Mouse (Mus musculus) layer of hippocampus, adult 11-12 months (tissue): ENCODE measurements around the gene Neil1.

Experiments
- DNase-seq: peaks from one replicate; pipeline ENCODE4 v3.0.0; 2022; ENCODE audit warnings: low spot score

Gene Neil1

GRCm38 (mm10) chr9:57148144-57148878, at the start of gene Neil1:
Gene Neil1, minus strand, starts transcription at chr9:57148305.
- DNase-seq: peak; percentile 94

DNA sequence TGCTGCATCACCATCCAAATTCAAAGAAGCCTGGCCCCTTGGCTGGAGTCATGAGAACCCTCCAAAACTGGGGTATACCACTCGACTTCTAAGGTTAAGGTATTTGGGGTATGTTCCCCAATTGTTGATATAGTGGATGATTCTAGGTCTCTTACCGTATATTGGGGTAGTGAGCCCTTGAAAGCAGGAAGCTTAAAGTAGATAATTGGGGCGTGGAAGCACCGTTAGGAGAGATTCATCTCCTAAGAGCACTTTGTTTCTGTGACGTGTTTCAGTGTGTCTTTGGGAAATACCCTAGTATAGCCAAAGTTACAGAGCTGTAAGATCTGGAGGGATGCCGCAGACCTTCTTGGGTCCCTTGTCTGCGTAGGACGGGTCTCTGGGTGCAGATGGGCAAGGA, 49.3 kb upstream of the Neil1 start:
- no peak for DNase-seq

GRCm38 (mm10) chr9:57196708-57197107, 48.6 kb upstream of the Neil1 start:
- DNase-seq: no peak

GRCm38 (mm10) chr9:57168411-57168810, 20.3 kb upstream of the Neil1 start:
- DNase-seq: no peak

GRCm38 (mm10) chr9:57166173-57166572, 18.1 kb upstream of the Neil1 start:
- no peak for DNase-seq

DNA sequence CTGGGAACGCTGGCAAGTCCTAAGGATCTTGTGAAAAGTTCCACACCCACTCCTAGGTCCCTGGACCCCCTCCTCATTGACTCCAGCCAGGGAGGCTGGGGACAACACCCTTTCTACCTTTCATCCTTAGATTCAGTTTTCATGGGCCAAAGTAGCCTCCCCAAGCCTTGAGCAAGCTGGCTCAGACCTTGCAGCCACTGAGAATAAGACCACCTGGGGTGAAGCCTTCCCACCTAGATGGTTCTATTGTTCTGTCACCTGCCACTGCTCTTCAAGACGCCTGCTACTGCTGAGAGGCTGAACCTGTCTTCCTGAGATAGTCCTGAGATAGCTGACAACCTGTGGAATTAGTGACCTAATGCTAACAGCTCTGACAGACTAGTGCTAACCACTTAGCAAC, 15.0 kb upstream of the Neil1 start:
- no peak for DNase-seq

GRCm38 (mm10) chr9:57162496-57162895, 14.4 kb upstream of the Neil1 start:
- no peak for DNase-seq

GRCm38 (mm10) chr9:57158506-57158905, 10.4 kb upstream of the Neil1 start:
- no peak for DNase-seq

- DNase-seq: peak; percentile 97
These were observed 9.9 kb upstream of the Neil1 start, which contains the start of gene Commd4 for GRCm38 (mm10) chr9:57158013-57158470. Gene Commd4, minus strand, starts transcription at chr9:57158331.

DNA sequence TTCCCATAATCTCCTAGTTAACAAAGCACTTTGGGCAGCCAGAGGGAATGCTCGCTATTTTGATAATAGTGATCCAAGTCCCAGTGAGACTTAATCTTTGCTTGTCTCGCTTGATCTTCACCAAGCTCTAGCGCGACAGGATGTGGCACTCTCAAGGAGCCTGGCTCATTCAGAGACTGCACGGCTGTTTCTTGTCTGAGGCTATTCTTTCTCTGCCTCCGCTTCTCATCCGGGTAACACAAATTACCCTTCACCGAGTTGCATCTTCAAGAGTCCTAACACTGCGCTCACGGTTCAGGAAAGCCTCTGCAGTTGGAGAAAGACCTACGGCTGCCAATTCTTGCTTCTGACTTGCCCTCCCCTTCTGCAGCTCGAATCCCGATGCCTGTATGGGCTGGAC, 9.4 kb upstream of the Neil1 start:
- no peak for DNase-seq

DNA sequence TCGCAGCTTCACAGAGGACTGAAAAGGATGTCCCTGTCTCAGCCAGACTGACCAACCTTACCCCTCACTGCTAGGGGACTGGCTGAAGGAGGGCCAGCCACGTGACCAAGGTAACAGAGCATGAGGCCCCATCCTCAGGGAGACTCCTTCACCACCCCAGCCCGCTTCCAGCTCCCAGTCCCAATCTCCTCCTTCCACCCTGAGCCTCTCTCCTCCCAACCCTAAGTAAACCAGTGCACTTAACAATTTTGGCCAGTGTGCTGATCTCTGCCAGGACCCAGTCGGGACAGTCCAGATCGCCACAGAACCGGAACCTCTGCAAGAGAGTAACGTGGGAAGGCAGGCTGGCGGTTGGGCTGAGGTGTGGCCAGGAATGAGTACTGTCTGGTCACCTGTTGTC, 8.7 kb upstream of the Neil1 start:
- DNase-seq: no peak

DNA sequence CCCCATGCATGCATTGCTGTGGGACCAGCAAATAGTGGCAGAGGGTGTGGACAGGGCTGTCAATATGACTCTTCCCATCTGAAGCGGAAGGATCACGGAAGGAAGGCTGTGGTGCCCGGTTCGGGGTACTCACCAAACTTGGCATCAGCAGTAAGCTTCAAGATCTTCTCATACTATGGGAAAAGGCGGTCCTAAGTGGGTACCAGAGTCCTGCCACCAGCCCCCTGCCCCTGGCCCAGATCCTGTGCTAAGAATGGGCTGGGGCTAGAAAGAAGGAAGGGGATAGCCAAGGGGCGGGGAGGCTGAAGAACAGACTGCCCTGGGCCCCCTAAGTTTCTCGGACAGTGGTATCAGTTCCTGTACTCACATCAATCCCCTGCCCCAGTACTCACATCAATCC, 8.3 kb upstream of the Neil1 start:
- DNase-seq: no peak

DNA sequence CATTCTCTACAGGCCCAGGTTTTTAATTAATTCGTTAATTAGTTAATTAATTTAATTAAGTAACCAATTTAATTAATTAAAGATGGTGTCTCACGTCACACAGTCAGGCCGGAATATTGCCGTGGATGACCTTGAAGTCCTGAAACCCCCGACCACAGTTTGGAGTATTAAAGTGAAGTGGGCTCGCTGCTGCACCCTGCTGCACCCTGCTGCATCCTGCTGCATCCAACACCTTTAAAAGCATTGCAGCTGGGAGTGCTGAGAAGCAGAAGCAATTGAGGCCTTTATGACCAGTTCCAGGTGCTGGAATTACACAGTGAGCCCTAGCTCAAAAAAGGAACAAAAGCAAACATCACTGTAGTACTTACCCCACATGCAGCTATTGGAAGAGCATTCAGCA, 4.2 kb upstream of the Neil1 start:
- DNase-seq: no peak

DNA sequence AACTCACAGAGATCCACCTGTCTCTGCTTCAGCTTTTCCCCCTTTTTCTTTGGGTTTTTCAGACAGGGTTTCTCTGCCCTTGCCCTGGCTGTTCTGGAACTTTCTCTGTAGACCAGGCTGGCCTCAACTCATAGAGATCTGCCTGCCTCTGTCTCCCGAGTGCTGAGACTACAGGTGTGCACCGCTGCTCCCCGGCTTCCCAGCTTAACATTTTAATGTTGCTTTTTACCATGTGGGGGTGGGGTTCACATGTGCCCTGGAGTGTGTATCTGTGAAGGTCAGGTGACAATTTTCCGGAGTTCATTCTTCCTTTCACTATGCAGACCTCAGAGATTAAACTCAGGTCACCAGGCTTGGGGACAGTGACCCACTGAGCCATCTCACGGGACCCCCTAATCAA, 2.1 kb upstream of the Neil1 start:
- DNase-seq: no peak

DNA sequence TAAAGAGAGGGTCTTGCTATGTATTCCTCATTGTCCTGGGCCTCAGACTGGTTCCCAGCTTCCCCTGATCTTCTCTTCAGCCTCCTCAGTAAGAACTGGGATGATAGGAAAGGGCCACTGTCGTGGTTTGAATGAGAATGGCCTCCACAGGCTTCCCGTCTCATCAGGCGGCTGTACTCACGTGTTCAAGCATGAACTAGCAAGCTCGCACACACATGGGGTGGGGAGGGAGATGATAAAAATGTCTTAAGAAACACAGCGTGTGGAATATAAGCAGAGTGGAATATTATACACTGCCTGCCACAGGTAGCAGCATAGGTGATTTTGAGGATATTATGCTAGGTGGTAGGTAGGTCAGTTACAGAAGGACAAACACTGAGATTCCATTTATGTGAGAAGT, 916 bp upstream of the Neil1 start:
- no peak for DNase-seq

DNA sequence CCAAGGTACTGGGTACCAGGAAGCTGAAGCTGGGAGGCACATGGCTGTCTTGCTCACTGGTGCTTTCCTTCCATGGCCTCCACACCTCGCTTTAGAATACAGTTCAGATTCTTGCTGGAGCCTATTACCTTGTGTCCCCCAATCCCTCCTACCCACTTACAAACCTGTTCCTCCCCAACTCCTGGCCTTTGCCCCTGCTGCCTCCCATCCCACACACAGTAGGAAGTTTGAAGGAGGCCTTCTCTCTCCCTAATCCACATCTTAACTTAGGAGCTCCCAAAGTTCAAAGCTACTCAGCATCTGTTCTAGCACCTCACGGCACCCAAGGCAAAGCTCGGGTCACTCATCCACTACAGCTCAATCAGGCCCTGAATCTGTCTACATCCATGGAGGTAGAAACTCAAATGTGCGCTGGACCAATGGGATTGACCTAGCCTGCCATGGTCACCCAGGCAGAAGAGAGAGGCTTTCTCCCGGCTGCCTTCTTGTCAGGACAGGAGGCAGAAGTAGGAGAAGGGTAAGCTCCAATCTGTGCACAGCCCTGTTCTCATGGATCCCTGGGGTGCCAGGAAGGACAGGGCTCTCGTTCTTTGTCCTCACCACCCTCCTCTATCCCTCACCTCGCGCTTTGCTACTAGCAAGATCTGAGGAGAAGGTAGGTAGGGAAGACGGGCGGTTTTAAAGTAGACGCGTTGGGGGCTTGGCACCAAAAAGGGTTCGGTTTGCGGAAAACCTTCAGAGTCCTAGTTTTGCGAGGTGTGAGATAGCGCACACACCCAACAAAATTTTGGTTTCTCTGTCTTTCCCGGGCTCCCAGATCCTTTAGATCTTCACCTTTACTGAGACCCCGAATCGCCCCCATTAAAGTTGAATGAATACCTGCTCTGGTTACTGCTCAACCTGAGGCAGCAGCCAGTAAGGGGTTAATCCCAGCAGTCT, 631 bp downstream of the Neil1 start:
- DNase-seq: no peak

GRCm38 (mm10) chr9:57146451-57147066, 1.5 kb downstream of the Neil1 start:
- DNase-seq: no peak

GRCm38 (mm10) chr9:57144830-57145229, 3.3 kb downstream of the Neil1 start:
- peak; percentile 6 for DNase-seq

DNA sequence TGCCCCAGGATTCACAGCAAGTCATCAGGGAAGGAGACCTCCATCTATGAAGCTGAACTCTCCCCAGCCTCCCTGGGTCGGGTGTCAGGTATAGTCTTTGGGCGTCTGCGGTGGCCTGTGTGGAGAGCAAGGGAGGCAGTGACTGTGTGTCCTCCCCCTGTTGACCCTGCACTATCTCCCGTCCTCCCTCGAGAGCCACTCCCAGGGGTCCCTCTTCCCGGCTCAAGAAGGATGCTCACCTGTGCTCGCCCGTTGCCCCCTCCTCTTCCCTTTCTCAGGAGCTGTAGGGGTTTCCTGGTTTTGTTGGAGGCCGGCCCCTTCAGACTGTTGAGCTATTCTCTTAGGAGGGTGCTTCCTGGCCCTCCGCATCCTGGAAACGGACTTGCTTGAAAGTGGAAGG, 4.9 kb downstream of the Neil1 start:
- no peak for DNase-seq

- no peak for DNase-seq
These were observed 6.4 kb downstream of the Neil1 start for GRCm38 (mm10) chr9:57141417-57142353.

DNA sequence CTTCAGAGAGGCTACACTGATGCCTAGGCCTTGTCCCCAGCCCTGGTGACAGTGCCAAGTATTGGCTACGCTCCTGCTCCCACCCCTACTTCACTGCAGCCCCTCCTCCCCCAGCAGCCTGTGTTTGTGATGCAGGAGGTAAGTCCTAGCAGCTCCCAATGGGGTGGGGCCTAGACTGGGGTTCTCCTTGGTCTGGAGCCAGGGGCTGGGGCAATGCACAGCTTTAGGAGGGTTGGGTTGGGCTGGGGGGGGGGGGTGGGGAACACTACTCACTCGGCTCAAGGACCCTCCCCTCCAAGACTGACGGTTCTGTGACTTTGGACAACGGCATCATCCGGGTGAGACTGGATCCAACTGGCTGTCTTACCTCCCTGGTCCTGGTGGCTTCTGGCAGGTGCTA, 8.5 kb downstream of the Neil1 start:
- no peak for DNase-seq

DNA sequence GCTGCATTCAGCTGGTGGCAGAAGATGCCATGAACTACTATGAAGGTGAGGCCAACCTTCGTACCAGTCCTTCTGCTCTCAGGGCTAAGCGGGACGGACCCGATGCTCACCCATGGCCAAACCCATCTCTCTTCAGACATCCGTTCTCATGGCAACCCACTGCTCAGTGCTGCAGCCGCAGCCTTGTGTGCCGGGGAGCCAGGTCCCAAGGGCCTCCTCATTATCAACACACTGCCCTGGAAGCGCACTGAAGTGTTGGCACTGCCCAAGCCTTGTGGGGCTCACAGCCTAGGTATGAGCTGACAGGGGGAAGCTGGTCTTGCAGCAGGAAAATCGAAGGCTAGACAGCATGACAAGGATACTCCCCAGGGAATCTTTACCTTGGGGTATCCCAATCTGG, 9.0 kb downstream of the Neil1 start:
- no peak for DNase-seq
